Mouse (Mus musculus) intestine, embryonic 15.5 days (tissue): Measurements from ENCODE around the gene St8sia2. TPM values are rescaled to one million over a fixed set of nuclear protein-coding genes. Genes with fewer than 3 reads are reported as not detected.

ENCODE experiments used
- ATAC-seq: fragments of 200-750 bp; cut with Nextera tagmentation; 2 replicates; pipeline ENCODE4 v1.8.0; 2017; ENCODE audit warnings: moderate TSS enrichment, moderate library complexity
- H3K27ac ChIP-seq: fragments of 300-500 bp; sonication (generic); 2 replicates; pipeline ENCODE4 v1.5.1; 2015; ENCODE audit warnings: mild to moderate bottlenecking, inconsistent platforms
- H3K27me3 ChIP-seq: fragments of 300-500 bp; sonication (generic); replicated peaks from 2 replicates; pipeline ENCODE4 v1.6.1; 2015; ENCODE audit warnings: inconsistent platforms
- H3K36me3 ChIP-seq: fragments of 300-500 bp; sonication (generic); 2 replicates; pipeline ENCODE4 v1.6.1; 2015; ENCODE audit warnings: inconsistent platforms
- H3K4me1 ChIP-seq: fragments of 300-500 bp; sonication (generic); replicated peaks from 2 replicates; pipeline ENCODE4 v1.6.1; 2015; ENCODE audit warnings: inconsistent platforms
- H3K4me2 ChIP-seq: fragments of 300-500 bp; sonication (generic); replicated peaks from 2 replicates; pipeline ENCODE4 v1.6.1; 2015; ENCODE audit warnings: mild to moderate bottlenecking, inconsistent platforms
- H3K4me3 ChIP-seq: fragments of 300-500 bp; sonication (generic); replicated peaks from 2 replicates; pipeline ENCODE4 v1.5.1; 2015; ENCODE audit warnings: inconsistent platforms
- H3K9ac ChIP-seq: fragments of 300-500 bp; sonication (generic); 2 replicates; pipeline ENCODE4 v1.6.1; 2015; ENCODE audit warnings: inconsistent platforms
- H3K9me3 ChIP-seq: fragments of 300-500 bp; sonication (generic); 2 replicates; pipeline ENCODE4 v1.6.1; 2016; ENCODE audit warnings: inconsistent platforms
- WGBS: fragments of 180-500 bp; shearing (Covaris S2); methylation state at CpG from one replicate; pipeline ENCODE4 v1.1.7; 2015; 5-methylcytosine and 5-hydroxymethylcytosine counted together
- polyA plus RNA-seq: library from polyadenylated mRNA; unstranded; fragments of >200 nt; fragmentation: Nextera tagmentation; extraction: Ambion mirVana; gene quantifications from 2 replicates; pipeline ENCODE4 v1.2.1, GENCODE M21; 2015

St8sia2 gene
- polyA plus RNA-seq, 1 experiment from 2014 or later: 4.4 TPM

DNA sequence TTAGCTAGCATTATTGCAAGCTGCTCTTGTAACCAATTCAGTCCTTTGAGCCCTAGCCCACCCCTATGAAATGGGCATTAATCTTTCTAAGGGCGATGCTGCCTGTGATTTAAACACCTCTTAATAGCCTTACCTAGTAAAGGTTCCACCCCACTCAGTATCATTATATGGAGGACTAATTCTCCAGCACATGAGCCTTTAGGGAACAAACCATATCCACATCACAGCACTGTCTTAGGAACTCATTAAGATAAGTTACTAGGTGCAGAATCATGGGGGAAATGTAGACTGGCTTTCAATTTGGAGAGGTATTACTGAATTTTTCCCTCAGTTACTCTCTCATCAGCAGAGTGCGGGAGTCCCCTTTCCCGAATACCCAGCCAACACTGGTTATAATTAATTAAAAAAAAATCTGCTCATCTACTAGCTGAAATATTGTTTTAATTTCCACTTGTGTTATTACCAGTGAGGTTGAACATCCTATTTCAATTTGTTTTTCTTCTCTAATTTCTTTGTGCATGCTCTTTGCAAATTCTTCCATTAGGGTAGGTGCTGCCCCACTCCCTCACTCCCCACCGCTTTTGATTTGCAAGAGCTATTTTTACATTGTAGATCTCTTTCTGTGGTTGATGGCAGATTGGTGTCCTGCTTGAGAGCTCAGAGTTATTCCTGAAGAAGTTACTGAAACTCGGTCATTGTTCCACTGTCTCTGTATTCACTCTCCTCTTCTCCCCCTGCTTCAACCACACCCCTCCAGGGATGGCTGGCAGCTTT lies 103.9 kb downstream of the St8sia2 start:
- Histone ChIP-seq H3K9ac (no peak overlapping the region), H3K4me3 (no peak overlapping the region), H3K27ac (no peak overlapping the region), H3K4me1 (no peaks in the 10 kb centered on the region), H3K36me3 (no peaks in the 10 kb centered on the region), H3K9me3 (no peaks in the 10 kb centered on the region), H3K4me2 (no peak overlapping the region), H3K27me3 (no peaks in the 10 kb centered on the region)
- no peak for ATAC-seq
- 83% methylated on average over 5 of the region's 5 CpGs for WGBS

DNA sequence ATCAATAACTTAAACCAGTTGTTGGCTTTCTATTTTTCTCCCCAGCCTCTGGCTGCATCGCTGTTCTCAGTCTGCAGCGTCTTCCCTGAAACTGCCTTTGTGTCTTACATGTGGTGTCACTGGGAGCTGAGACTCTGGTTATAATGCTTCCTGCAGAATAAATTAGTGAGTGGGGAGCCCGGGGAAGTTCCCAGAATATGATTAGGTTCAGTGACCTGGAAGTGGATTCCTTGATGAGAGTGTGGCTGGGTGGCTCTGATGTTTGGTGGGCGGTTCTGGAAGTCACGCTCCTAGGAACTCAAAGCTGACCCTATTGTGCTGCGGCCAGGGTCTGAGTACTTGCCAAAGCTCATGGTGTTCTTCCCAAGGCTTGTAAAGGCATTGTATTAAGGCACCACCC lies 119.0 kb downstream of the St8sia2 start:
- WGBS: 70% methylated on average over 6 of the region's 6 CpGs
- Histone ChIP-seq H3K9me3 (no peaks in the 10 kb centered on the region), H3K27me3 (no peaks in the 10 kb centered on the region), H3K4me3 (no peak overlapping the region), H3K27ac (no peak overlapping the region), H3K36me3 (no peaks in the 10 kb centered on the region), H3K4me2 (no peak overlapping the region), H3K9ac (no peak overlapping the region), H3K4me1 (no peaks in the 10 kb centered on the region)
- no peak for ATAC-seq

DNA sequence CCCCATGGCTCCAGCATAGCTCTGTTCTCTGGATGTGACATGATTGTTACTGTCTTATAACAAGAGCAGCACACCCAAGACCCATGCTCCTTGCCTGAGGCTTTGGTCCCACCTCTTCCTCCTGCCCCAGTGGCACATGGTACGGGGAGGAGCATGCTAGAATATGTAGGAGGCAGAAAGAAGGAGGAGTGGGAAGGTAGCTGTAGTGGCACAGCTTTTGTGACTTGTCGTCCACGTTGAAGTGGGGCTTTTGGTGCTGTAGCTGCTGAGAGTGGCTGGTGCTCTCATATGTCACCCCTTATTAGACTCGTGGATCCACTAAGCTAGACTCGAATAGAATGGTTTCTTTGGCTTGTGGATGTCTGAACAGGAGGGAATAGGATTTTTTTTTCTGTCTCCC lies 121.7 kb downstream of the St8sia2 start:
- no peak overlapping the region for H3K4me2 ChIP-seq
- H3K9me3 ChIP-seq: no peaks in the 10 kb centered on the region
- no peaks in the 10 kb centered on the region for H3K36me3 ChIP-seq
- no peak for ATAC-seq
- H3K4me3 ChIP-seq: no peak overlapping the region
- H3K27ac ChIP-seq: no peak overlapping the region
- no peak overlapping the region for H3K9ac ChIP-seq
- no peaks in the 10 kb centered on the region for H3K27me3 ChIP-seq
- H3K4me1 ChIP-seq: no peaks in the 10 kb centered on the region
- WGBS: 80% methylated on average over 5 of the region's 5 CpGs

DNA sequence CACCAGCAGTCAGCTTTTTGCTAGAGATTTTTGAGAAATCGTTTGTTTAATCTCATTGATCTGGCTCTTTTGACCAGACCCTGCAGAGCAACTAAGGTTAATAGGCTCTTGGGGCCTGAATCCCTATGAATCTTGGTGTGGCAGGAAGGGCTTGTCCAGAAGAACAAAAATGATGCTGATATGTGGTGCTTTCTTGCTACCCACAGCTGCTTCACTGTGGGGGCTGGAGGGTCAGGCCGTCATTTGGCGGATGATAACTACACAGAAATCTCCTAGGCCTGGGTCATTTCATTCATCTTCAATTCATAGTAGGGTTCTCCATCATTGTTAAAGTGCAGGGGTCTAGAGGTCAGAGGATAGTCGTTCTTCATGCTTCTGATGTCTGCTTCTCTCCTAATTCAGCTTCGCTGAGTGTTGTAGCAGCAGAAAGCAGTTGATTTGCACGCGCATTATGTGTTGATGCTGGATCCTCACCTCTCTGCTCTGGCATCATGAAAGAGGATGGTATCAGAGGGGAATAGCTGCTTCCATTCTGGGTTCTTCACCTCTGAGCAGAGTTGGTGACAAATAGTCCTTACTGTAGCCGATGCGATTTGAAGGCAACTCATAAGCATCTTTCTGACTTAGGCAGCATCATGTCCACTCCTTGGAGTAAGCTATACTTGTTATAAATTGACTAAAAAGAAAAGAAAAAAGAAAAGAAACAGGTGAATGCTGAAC lies 122.4 kb downstream of the St8sia2 start:
- Histone ChIP-seq H3K4me2 (no peak overlapping the region), H3K27ac (no peak overlapping the region), H3K4me1 (no peaks in the 10 kb centered on the region), H3K9me3 (no peaks in the 10 kb centered on the region), H3K36me3 (no peaks in the 10 kb centered on the region), H3K9ac (no peak overlapping the region), H3K27me3 (no peaks in the 10 kb centered on the region), H3K4me3 (no peak overlapping the region)
- no peak for ATAC-seq
- WGBS: 73% methylated on average over 9 of the region's 9 CpGs

DNA sequence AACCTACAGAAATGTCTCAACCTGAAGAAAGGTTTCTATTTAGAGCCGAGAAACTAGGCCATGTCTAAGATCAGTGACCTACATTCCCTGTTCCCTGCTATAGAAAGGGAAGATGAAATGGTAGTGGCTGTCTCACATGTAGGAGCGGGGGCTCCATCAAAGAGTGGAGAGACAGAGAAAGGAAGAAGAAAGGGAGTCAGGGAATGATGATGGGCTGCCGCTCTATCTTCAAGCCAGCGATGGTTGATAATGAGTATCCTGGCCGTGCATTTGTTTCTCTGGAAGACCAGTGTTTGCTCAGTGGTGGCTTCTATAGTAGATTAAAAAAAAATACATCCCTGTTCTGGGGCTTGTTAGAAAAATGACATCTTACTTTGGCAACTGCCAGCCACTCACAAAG lies 123.0 kb downstream of the St8sia2 start:
- H3K4me2 ChIP-seq: no peak overlapping the region
- H3K4me1 ChIP-seq: no peaks in the 10 kb centered on the region
- H3K27ac ChIP-seq: no peak overlapping the region
- 84% methylated on average over 5 of the region's 5 CpGs for WGBS
- no peak for ATAC-seq
- H3K4me3 ChIP-seq: no peak overlapping the region
- H3K9ac ChIP-seq: no peak overlapping the region
- H3K36me3 ChIP-seq: no peaks in the 10 kb centered on the region
- H3K9me3 ChIP-seq: no peaks in the 10 kb centered on the region
- H3K27me3 ChIP-seq: no peaks in the 10 kb centered on the region
